Mouse (Mus musculus): ENCODE measurements around the gene Rsph9. TPM values are rescaled to one million over a fixed set of nuclear protein-coding genes. Genes with fewer than 3 reads are reported as not detected.
A peak's percentile ranks its signal among the peaks of the same experiment; 100 is the strongest.

The Rsph9 gene
- polyA plus RNA-seq, 1 experiment from 2014 or later: 10.1 TPM

DNA sequence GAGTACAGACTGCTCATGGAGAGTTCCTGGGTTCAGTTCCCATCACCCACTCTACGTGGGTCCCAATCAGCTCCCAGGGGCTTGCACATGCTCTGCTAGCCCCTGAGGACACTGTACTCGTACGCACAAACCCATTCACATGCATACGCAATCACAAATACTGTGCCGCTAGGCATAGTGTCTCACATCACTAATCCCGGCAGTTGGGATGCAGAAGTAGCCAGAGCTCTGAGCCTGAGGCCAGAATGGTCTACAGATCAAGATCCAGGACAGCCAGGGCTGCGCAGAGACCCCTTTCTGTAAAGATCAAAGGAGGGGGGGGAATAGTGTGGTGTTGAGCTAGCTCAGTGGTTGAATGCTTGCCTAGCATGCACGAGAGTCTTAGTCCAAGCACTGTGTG lies 13.1 kb upstream of the Rsph9 start:
- WGBS: 83% methylated on average over 8 of the region's 8 CpGs
- no peak for ATAC-seq (ENCODE audit: insufficient read depth, low FRiP score)
- H3K9ac ChIP-seq (ENCODE audit: low read length): no peak overlapping the region
- no peaks in the 10 kb centered on the region for H3K9me3 ChIP-seq (replicated peaks; ENCODE audit: control insufficient read depth, low read length)
- no peak overlapping the region for H3K4me2 ChIP-seq (ENCODE audit: low read depth, low read length)
- no peaks in the 10 kb centered on the region for H3K36me3 ChIP-seq (ENCODE audit: control insufficient read depth, insufficient read depth, low read length)
- H3K4me3 ChIP-seq (replicated peaks; ENCODE audit: low read length): no peak overlapping the region
- H3K4me1 ChIP-seq (ENCODE audit: control insufficient read depth, insufficient read depth, low read length): peaks cover 17% of the 10 kb centered on the region
- no peak overlapping the region for H3K27ac ChIP-seq (ENCODE audit: low read length)
- H3K27me3 ChIP-seq (ENCODE audit: control insufficient read depth, insufficient read depth, low read length): no peaks in the 10 kb centered on the region

DNA sequence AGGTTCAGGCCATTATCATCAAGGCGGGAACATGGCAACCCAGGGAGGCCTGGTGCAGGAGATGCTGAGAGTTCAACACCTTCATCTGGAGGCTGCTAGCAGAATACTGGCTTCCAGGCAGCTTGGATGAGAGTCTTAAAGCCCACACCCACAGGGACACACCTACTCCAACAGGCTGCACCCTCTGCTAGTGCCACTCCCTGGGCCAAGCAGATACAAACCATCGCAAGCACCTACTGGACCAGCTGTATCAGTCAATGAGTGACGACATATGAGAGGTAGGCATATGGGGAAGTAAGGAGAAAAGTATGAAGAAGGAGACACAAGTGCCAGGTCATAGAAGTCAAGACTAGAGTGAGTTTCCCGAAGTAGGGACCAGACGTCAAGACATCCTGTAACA lies 12.7 kb upstream of the Rsph9 start:
- no peak overlapping the region for H3K9ac ChIP-seq (ENCODE audit: low read length)
- H3K27me3 ChIP-seq (ENCODE audit: control insufficient read depth, insufficient read depth, low read length): no peaks in the 10 kb centered on the region
- no peak overlapping the region for H3K27ac ChIP-seq (ENCODE audit: low read length)
- WGBS: 79% methylated on average over 5 of the region's 5 CpGs
- ATAC-seq (ENCODE audit: insufficient read depth, low FRiP score): no peak
- H3K4me1 ChIP-seq (ENCODE audit: control insufficient read depth, insufficient read depth, low read length): peaks cover 15% of the 10 kb centered on the region
- H3K4me3 ChIP-seq (replicated peaks; ENCODE audit: low read length): no peak overlapping the region
- no peak overlapping the region for H3K4me2 ChIP-seq (ENCODE audit: low read depth, low read length)
- H3K9me3 ChIP-seq (replicated peaks; ENCODE audit: control insufficient read depth, low read length): no peaks in the 10 kb centered on the region
- H3K36me3 ChIP-seq (ENCODE audit: control insufficient read depth, insufficient read depth, low read length): no peaks in the 10 kb centered on the region

DNA sequence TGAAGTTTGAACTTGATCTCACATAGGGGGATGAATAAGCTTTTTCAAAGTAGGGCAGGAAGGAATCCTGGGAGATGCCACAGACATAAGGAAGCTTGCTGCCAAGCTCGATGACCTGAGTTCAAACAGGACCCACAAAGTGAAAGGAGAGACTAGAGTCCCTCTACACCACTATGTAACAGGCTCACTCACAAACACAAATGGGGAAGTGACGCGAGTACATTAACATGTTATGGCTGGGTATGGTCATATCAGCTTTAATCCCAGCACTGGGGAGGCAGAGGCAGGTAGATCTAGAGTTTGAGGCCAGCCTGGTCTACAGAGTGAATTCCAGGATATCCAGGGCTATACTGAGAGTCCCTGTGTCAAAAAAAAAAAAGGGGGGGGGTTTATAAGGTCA lies 10.3 kb upstream of the Rsph9 start:
- H3K9me3 ChIP-seq (replicated peaks; ENCODE audit: control insufficient read depth, low read length): no peaks in the 10 kb centered on the region
- WGBS: 92% methylated on average over 3 of the region's 3 CpGs
- H3K4me2 ChIP-seq (ENCODE audit: low read depth, low read length): no peak overlapping the region
- no peak overlapping the region for H3K4me3 ChIP-seq (replicated peaks; ENCODE audit: low read length)
- no peak overlapping the region for H3K9ac ChIP-seq (ENCODE audit: low read length)
- no peaks in the 10 kb centered on the region for H3K36me3 ChIP-seq (ENCODE audit: control insufficient read depth, insufficient read depth, low read length)
- no peak for ATAC-seq (ENCODE audit: insufficient read depth, low FRiP score)
- H3K27ac ChIP-seq (ENCODE audit: low read length): no peak overlapping the region
- peaks cover 6% of the 10 kb centered on the region; the same call in 1 of the 2 replicates for H3K4me1 ChIP-seq (ENCODE audit: control insufficient read depth, insufficient read depth, low read length)
- H3K27me3 ChIP-seq (ENCODE audit: control insufficient read depth, insufficient read depth, low read length): no peaks in the 10 kb centered on the region

DNA sequence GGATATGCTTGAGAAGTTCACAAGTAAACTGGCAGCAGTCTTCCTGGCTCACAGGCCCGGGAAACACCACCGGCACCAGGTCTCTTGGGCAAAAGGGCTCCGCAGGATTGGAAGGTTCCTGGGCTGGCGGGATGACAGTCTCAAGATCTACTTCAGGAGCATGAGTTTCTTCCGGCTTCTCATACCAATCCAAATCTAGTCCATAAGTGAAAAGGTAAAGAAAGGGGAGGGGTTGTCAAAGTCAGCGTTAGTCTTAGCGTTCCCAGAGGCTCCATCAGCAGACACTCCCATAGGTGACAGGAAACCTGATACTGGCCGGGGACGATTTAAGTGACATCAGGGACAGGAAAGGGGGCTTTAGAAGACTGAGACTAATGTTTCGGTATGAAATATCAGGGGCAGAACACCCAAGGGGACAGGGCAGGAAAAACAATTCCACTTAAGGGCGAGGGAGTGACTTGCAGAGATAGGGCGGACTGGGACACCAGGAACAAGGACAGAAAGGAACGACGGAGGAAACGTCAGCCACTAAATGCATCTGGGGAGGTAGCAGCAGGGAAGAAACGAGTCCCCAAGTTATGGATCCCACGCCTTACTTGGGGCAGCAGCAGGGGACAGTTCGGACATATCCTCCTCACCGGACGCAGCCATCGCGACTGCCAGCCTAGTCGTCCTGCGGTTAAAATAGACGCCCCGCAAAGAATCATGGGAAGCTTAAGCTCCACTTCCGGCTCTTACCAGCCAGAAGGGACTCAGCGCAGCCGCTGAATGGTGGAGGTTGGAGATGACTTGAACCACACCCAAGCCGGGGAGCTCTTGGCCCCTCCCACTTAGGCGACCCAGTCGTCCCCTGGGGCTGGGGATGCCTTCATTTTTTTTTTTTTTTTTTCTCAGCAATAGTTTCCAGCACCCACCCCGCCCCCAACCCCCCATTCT lies 9.1 kb upstream of the Rsph9 start, which contains the start of gene Mad2l1bp:
TSS of gene Mad2l1bp (minus strand) at position 707 of the 936 bp plus-strand sequence.
- Histone ChIP-seq H3K27ac (ENCODE audit: low read length) (peak within 1 kb of the TSS; percentile 77), H3K4me1 (ENCODE audit: control insufficient read depth, insufficient read depth, low read length) (peaks cover 5% of the 10 kb centered on the region; the same call in 1 of the 2 replicates), H3K27me3 (ENCODE audit: control insufficient read depth, insufficient read depth, low read length) (no peaks in the 10 kb centered on the region), H3K4me2 (ENCODE audit: low read depth, low read length) (peak within 1 kb of the TSS; percentile 81), H3K36me3 (ENCODE audit: control insufficient read depth, insufficient read depth, low read length) (0 out of 2 replicates have a peak, but pooled peaks cover 6% of the 10 kb centered on the region), H3K9me3 (replicated peaks; ENCODE audit: control insufficient read depth, low read length) (no peaks in the 10 kb centered on the region), H3K4me3 (replicated peaks; ENCODE audit: low read length) (peak within 1 kb of the TSS; percentile 64), H3K9ac (ENCODE audit: low read length) (peak within 1 kb of the TSS; percentile 80)
- peak; percentile 93 for ATAC-seq (ENCODE audit: insufficient read depth, low FRiP score)
- 3% methylated on average over 33 of the region's 33 CpGs for WGBS

DNA sequence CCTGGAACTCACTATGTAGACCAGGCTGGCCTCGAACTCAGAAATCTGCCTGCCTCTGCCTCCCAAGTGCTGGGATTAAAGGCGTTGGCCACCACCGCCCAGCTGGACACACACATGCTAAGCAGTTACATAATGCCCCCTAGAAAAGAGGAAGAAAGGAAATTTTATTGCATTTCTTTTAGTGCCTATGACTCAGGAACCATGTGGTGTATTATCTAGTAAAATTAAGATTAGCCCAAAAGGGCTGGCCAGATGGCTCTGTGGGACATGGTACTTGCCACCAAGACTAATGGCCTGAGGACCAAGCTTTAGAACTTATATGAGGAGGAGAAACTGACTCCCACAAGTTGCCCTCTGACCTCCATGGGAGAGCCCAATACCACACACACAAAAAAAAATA lies 4.1 kb downstream of the Rsph9 start:
- no peak overlapping the region for H3K4me3 ChIP-seq (replicated peaks; ENCODE audit: low read length)
- ATAC-seq (ENCODE audit: insufficient read depth, low FRiP score): no peak
- no peak overlapping the region for H3K27ac ChIP-seq (ENCODE audit: low read length)
- H3K4me1 ChIP-seq (ENCODE audit: control insufficient read depth, insufficient read depth, low read length): peaks cover 4% of the 10 kb centered on the region
- H3K9ac ChIP-seq (ENCODE audit: low read length): no peak overlapping the region
- H3K36me3 ChIP-seq (ENCODE audit: control insufficient read depth, insufficient read depth, low read length): no peaks in the 10 kb centered on the region
- H3K9me3 ChIP-seq (replicated peaks; ENCODE audit: control insufficient read depth, low read length): no peaks in the 10 kb centered on the region
- WGBS: 89% methylated on average over 3 of the region's 3 CpGs
- no peak overlapping the region for H3K4me2 ChIP-seq (ENCODE audit: low read depth, low read length)
- H3K27me3 ChIP-seq (ENCODE audit: control insufficient read depth, insufficient read depth, low read length): no peaks in the 10 kb centered on the region

DNA sequence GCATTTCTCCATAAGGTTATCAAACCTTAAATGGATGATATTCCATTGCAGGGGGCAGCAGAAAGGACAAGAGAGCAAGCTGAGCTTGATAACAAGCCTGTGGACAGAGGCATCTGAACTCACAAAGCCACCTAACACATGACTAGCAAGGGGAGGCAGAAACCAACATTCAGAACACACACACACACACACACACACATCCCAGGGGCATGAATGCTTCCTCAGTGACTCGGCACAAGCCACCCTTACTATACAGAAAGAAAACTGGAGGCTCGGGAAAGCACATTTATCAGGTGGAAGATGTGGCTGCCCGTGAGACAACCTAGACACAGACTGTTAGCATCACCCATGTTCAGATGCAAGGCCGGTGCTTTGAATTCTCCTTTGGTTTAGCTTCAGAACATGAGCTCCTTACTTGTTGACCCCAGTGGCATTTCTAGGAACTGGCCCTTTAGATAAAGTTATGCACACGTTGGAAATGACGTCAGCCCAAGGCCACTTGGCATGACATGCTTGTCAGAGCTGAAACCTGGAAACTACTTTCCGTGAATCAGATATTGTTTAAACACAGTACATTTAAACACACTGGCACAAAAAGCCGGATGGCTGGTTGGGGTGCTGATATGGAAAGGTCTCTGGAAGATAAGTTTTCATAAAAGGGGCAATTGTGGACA lies 5.3 kb downstream of the Rsph9 start:
- H3K4me3 ChIP-seq (replicated peaks; ENCODE audit: low read length): no peak overlapping the region
- H3K36me3 ChIP-seq (ENCODE audit: control insufficient read depth, insufficient read depth, low read length): no peaks in the 10 kb centered on the region
- no peaks in the 10 kb centered on the region for H3K27me3 ChIP-seq (ENCODE audit: control insufficient read depth, insufficient read depth, low read length)
- ATAC-seq (ENCODE audit: insufficient read depth, low FRiP score): no peak
- H3K9ac ChIP-seq (ENCODE audit: low read length): no peak overlapping the region
- no peak overlapping the region for H3K27ac ChIP-seq (ENCODE audit: low read length)
- WGBS: 63% methylated on average over 8 of the region's 8 CpGs
- H3K4me1 ChIP-seq (ENCODE audit: control insufficient read depth, insufficient read depth, low read length): no peaks in the 10 kb centered on the region; the same call in 1 of the 2 replicates
- no peaks in the 10 kb centered on the region for H3K9me3 ChIP-seq (replicated peaks; ENCODE audit: control insufficient read depth, low read length)
- no peak overlapping the region for H3K4me2 ChIP-seq (ENCODE audit: low read depth, low read length)

DNA sequence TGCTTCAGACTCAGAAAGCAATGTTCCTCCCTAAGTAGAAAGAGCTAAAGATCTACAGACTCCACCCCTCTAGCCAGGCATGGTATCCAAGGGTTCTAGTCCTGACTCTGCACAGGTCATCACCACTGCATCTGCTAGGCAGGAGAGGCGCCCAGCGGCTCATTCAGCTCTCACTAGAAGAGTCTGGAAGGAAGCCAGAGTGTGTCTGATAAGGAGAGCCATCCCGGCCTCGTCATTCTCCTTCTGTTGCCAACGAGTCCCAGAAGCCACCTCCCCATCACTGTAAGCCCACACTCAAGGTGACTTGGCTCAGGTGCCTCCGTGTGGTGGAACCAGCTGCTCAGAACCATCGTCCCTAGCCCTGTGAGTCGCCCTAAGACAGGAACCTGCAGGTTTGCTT lies 11.2 kb downstream of the Rsph9 start:
- H3K9me3 ChIP-seq (replicated peaks; ENCODE audit: control insufficient read depth, low read length): no peaks in the 10 kb centered on the region
- H3K4me1 ChIP-seq (ENCODE audit: control insufficient read depth, insufficient read depth, low read length): 0 out of 2 replicates have a peak, but pooled peaks cover 2% of the 10 kb centered on the region
- no peaks in the 10 kb centered on the region for H3K27me3 ChIP-seq (ENCODE audit: control insufficient read depth, insufficient read depth, low read length)
- H3K4me3 ChIP-seq (replicated peaks; ENCODE audit: low read length): no peak overlapping the region
- no peak overlapping the region for H3K9ac ChIP-seq (ENCODE audit: low read length)
- H3K4me2 ChIP-seq (ENCODE audit: low read depth, low read length): no peak overlapping the region
- H3K27ac ChIP-seq (ENCODE audit: low read length): no peak overlapping the region
- 0 out of 2 replicates have a peak, but pooled peaks cover 6% of the 10 kb centered on the region for H3K36me3 ChIP-seq (ENCODE audit: control insufficient read depth, insufficient read depth, low read length)
- 65% methylated on average over 8 of the region's 8 CpGs for WGBS
- ATAC-seq (ENCODE audit: insufficient read depth, low FRiP score): no peak

DNA sequence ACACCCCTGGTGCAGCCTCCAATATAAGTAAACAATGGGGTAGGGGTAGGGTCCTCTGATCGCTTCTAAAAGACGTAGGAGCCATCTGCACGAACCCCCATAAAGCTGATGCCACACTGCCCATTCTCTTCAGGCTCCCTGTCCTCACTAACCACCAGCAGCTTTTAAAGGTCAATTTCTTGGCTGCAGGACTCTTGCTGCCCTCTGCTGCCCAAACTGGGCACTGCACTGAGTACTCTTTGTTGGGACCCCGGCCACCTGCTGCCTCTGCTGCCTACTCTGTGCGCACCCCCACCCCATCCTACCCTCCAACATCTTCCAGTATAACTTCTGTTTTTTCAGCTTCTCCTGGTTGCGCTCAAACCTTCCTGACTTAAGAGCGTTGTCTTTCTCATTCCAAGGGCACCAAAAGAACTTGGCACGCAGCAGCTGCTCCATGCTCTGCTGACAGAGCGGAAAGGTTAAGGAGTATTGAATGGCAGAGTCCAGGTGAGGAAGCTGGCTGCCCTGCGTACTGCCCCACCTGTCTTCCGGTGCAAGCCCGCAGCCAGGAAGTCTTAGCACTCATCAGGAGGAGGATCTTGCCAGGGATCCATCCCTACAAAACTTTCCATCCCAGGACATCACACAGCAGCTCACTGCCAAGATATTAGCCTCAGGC lies 11.8 kb downstream of the Rsph9 start:
- ATAC-seq (ENCODE audit: insufficient read depth, low FRiP score): no peak; the same call in 1 of the 2 replicates
- Histone ChIP-seq H3K4me2 (ENCODE audit: low read depth, low read length) (no peak overlapping the region), H3K4me3 (replicated peaks; ENCODE audit: low read length) (no peak overlapping the region), H3K9ac (ENCODE audit: low read length) (no peak overlapping the region), H3K4me1 (ENCODE audit: control insufficient read depth, insufficient read depth, low read length) (0 out of 2 replicates have a peak, but pooled peaks cover 2% of the 10 kb centered on the region), H3K27me3 (ENCODE audit: control insufficient read depth, insufficient read depth, low read length) (no peaks in the 10 kb centered on the region), H3K27ac (ENCODE audit: low read length) (no peak overlapping the region), H3K9me3 (replicated peaks; ENCODE audit: control insufficient read depth, low read length) (no peaks in the 10 kb centered on the region), H3K36me3 (ENCODE audit: control insufficient read depth, insufficient read depth, low read length) (0 out of 2 replicates have a peak, but pooled peaks cover 9% of the 10 kb centered on the region)
- WGBS: 15% methylated on average over 12 of the region's 12 CpGs

All from stomach, embryonic 16.5 days (tissue).